28 mouse cellular contexts compared by ENCODE assay signal in genomic region chr7:130787537-130787936, GRCm38 (mm10). TPM values are rescaled to one million over a fixed set of nuclear protein-coding genes. Genes with fewer than 3 reads are reported as not detected.
DNase-seq lines count a peak whose midpoint lies in the region; ATAC-seq and TF ChIP-seq lines count a peak whose summit lies in the region.
"Had no signal": no experiment of that assay in that cellular context is flagged by ENCODE, and none has a peak within 500 bp of the region (broad histone marks: within the 10 kb centered on the region; RNA-seq: fewer than 3 reads in every experiment).

No protein-coding gene starts in this region.

- no peak for TF ChIP-seq EP300 in liver, postnatal 0 days (IDR thresholded peaks at IDR 0.05; ENCODE audit: low read depth)

- no peaks in the 10 kb centered on the region for H3K36me3 ChIP-seq in liver, adult 2 months (ENCODE audit: control insufficient read depth, insufficient read depth, low read length)
- H3K36me3 ChIP-seq in liver, embryonic 11.5 days (ENCODE audit: control insufficient read depth, insufficient read depth, low read length): no peaks in the 10 kb centered on the region
- H3K36me3 ChIP-seq in liver, embryonic 13.5 days: no peaks in the 10 kb centered on the region
- H3K36me3 ChIP-seq in liver, embryonic 15.5 days (replicated peaks): no peaks in the 10 kb centered on the region
- no peaks in the 10 kb centered on the region for H3K36me3 ChIP-seq in liver, postnatal 0 days (replicated peaks; ENCODE audit: insufficient read depth, low read length)
- no peaks in the 10 kb centered on the region for H3K36me3 ChIP-seq in kidney, embryonic 14.5 days (ENCODE audit: control insufficient read depth, insufficient read depth, low read length)
- H3K36me3 ChIP-seq: embryonic facial prominence, embryonic 13.5 days; embryonic facial prominence, embryonic 15.5 days; forebrain, embryonic 10.5 days; forebrain, embryonic 12.5 days; G1E had no signal

- 33% methylated on average over 4 of the region's 4 CpGs for WGBS in liver, adult 2 months
- WGBS in liver, embryonic 11.5 days: 83% methylated on average over 4 of the region's 4 CpGs
- 60% methylated on average over 4 of the region's 4 CpGs for WGBS in liver, embryonic 13.5 days (ENCODE audit: insufficient replicate concordance)
- 57% methylated on average over 4 of the region's 4 CpGs for WGBS in liver, embryonic 15.5 days (ENCODE audit: insufficient replicate concordance)
- 59% methylated on average over 4 of the region's 4 CpGs for WGBS in liver, postnatal 0 days (ENCODE audit: insufficient replicate concordance)
- 95% methylated on average over 4 of the region's 4 CpGs for WGBS in kidney, embryonic 14.5 days

- peaks cover 6% of the 10 kb centered on the region; the same call in 1 of the 2 replicates for H3K27me3 ChIP-seq in liver, adult 2 months (ENCODE audit: control insufficient read depth, insufficient read depth, low read length)
- H3K27me3 ChIP-seq in liver, embryonic 11.5 days (replicated peaks; ENCODE audit: control insufficient read depth, insufficient read depth, low read length): no peaks in the 10 kb centered on the region; the same call in 1 of the 2 replicates
- peaks cover 11% of the 10 kb centered on the region for H3K27me3 ChIP-seq in liver, embryonic 13.5 days
- 0 out of 2 replicates have a peak, but pooled peaks cover 6% of the 10 kb centered on the region for H3K27me3 ChIP-seq in liver, embryonic 15.5 days
- H3K27me3 ChIP-seq in liver, postnatal 0 days (ENCODE audit: insufficient read depth, low read length): no peaks in the 10 kb centered on the region
- H3K27me3 ChIP-seq in kidney, embryonic 14.5 days (ENCODE audit: control insufficient read depth, insufficient read depth, low read length): no peaks in the 10 kb centered on the region
- H3K27me3 ChIP-seq: embryonic facial prominence, embryonic 13.5 days; embryonic facial prominence, embryonic 15.5 days; forebrain, embryonic 12.5 days had no signal

- H3K9me3 ChIP-seq in liver, embryonic 11.5 days (ENCODE audit: control insufficient read depth, low read length): no peaks in the 10 kb centered on the region
- H3K9me3 ChIP-seq in liver, embryonic 13.5 days (replicated peaks): no peaks in the 10 kb centered on the region
- H3K9me3 ChIP-seq in liver, embryonic 15.5 days (replicated peaks): no peaks in the 10 kb centered on the region
- no peaks in the 10 kb centered on the region for H3K9me3 ChIP-seq in liver, postnatal 0 days (ENCODE audit: low read length)
- H3K9me3 ChIP-seq in kidney, embryonic 14.5 days (ENCODE audit: control insufficient read depth, low read length): no peaks in the 10 kb centered on the region
- H3K9me3 ChIP-seq: embryonic facial prominence, embryonic 13.5 days; embryonic facial prominence, embryonic 15.5 days; forebrain, embryonic 10.5 days; forebrain, embryonic 12.5 days had no signal

- no peak for TF ChIP-seq POLR2A in liver, adult 2 months (IDR thresholded peaks at IDR 0.05; ENCODE audit: extremely low read depth, insufficient read depth, low read length)

- ATAC-seq in liver, embryonic 11.5 days (replicated peaks; ENCODE audit: low FRiP score): no peak
- peak; percentile 47; the same call in 1 of the 2 replicates for ATAC-seq in liver, embryonic 13.5 days (ENCODE audit: low read depth)
- ATAC-seq in liver, embryonic 15.5 days (ENCODE audit: insufficient read depth): peak; percentile 41; the same call in 1 of the 2 replicates
- ATAC-seq in liver, postnatal 0 days: peak; percentile 87
- ATAC-seq in kidney, embryonic 14.5 days (ENCODE audit: low FRiP score, low TSS enrichment): no peak
- ATAC-seq: CD4-positive, CD25-positive, alpha-beta regulatory T cell, adult 4 months; forebrain, embryonic 14.5 days; forebrain, embryonic 16.5 days had no signal

- H3K27ac ChIP-seq in liver, adult 2 months (replicated peaks; ENCODE audit: insufficient read depth, low read depth, low read length): no peak overlapping the region
- no peak overlapping the region for H3K27ac ChIP-seq in liver, embryonic 11.5 days (ENCODE audit: low read depth, low read length)
- no peak overlapping the region for H3K27ac ChIP-seq in liver, embryonic 13.5 days
- no peak overlapping the region for H3K27ac ChIP-seq in liver, embryonic 15.5 days (replicated peaks)
- H3K27ac ChIP-seq in liver, postnatal 0 days (ENCODE audit: low read depth): peak overlapping the region; percentile 64
- H3K27ac ChIP-seq in kidney, embryonic 14.5 days (ENCODE audit: low read depth, low read length): no peak overlapping the region
- H3K27ac ChIP-seq: embryonic facial prominence, embryonic 13.5 days; embryonic facial prominence, embryonic 15.5 days; forebrain, embryonic 10.5 days; forebrain, embryonic 12.5 days had no signal

- no peak overlapping the region for H3K4me2 ChIP-seq in liver, embryonic 11.5 days
- no peak overlapping the region for H3K4me2 ChIP-seq in liver, embryonic 13.5 days
- H3K4me2 ChIP-seq in liver, embryonic 15.5 days: no peak overlapping the region
- H3K4me2 ChIP-seq in liver, postnatal 0 days (ENCODE audit: low read depth, low read length): no peak overlapping the region
- no peak overlapping the region for H3K4me2 ChIP-seq in kidney, embryonic 14.5 days (replicated peaks; ENCODE audit: low read depth, low read length)
- H3K4me2 ChIP-seq: embryonic facial prominence, embryonic 13.5 days; embryonic facial prominence, embryonic 15.5 days; forebrain, embryonic 12.5 days had no signal

- H3K9ac ChIP-seq in liver, adult 2 months (ENCODE audit: low read depth, low read length): no peak overlapping the region
- no peak overlapping the region for H3K9ac ChIP-seq in liver, embryonic 11.5 days (ENCODE audit: low read depth, low read length)
- no peak overlapping the region for H3K9ac ChIP-seq in liver, embryonic 13.5 days
- H3K9ac ChIP-seq in liver, embryonic 15.5 days: no peak overlapping the region
- H3K9ac ChIP-seq in liver, postnatal 0 days (replicated peaks): no peak overlapping the region
- H3K9ac ChIP-seq in kidney, embryonic 14.5 days (ENCODE audit: low read depth, low read length): no peak overlapping the region
- H3K9ac ChIP-seq: embryonic facial prominence, embryonic 13.5 days; embryonic facial prominence, embryonic 15.5 days; forebrain, embryonic 12.5 days had no signal

- DNase-seq in liver, adult 2 months (ENCODE audit: extremely low read depth, low read depth, low spot score): peak; percentile 75
- no peak for DNase-seq in liver, embryonic 11.5 days (ENCODE audit: low spot score)
- DNase-seq in liver, embryonic 13.5 days: no peak
- DNase-seq in liver, postnatal 0 days: no peak
- no peak for DNase-seq in c-Kit-positive CD71-positive TER-119-positive erythroid progenitor cells, embryonic 14.5 days (ENCODE audit: low spot score)
- DNase-seq: adrenal gland, adult 2 months; adrenal gland, postnatal 10 days; adrenal gland, postnatal 25 days; B cell, adult 2 months; cerebellum, adult 11-12 months; cerebellum, adult 2 months; cerebellum, adult 9-11 months; cerebellum, postnatal 36 days; embryo, embryonic 11 days had no signal

- H3K79me2 ChIP-seq in liver, adult 2 months (ENCODE audit: control insufficient read depth, insufficient read depth, low read length): no peaks in the 10 kb centered on the region

- TF ChIP-seq CTCF in liver, adult 2 months (IDR thresholded peaks at IDR 0.05; ENCODE audit: low read depth, low read length): no peak
- TF ChIP-seq CTCF in liver, postnatal 0 days (IDR thresholded peaks at IDR 0.05; ENCODE audit: low read depth): no peak

- H3K4me3 ChIP-seq in liver, adult 2 months (ENCODE audit: insufficient read depth, low read depth, low read length): no peak overlapping the region
- H3K4me3 ChIP-seq in liver, embryonic 11.5 days (ENCODE audit: low read depth, low read length): no peak overlapping the region
- no peak overlapping the region for H3K4me3 ChIP-seq in liver, embryonic 13.5 days (replicated peaks)
- no peak overlapping the region for H3K4me3 ChIP-seq in liver, embryonic 15.5 days (replicated peaks)
- no peak overlapping the region for H3K4me3 ChIP-seq in liver, postnatal 0 days (ENCODE audit: low read depth, low read length)
- H3K4me3 ChIP-seq in kidney, embryonic 14.5 days (ENCODE audit: low read length): no peak overlapping the region
- H3K4me3 ChIP-seq: embryonic facial prominence, embryonic 13.5 days; embryonic facial prominence, embryonic 15.5 days; erythroblast, embryonic 14.5 days; forebrain, embryonic 10.5 days; forebrain, embryonic 12.5 days had no signal

- H3K4me1 ChIP-seq in liver, adult 2 months (ENCODE audit: control insufficient read depth, insufficient read depth, low read length): no peaks in the 10 kb centered on the region; the same call in 1 of the 2 replicates
- H3K4me1 ChIP-seq in liver, embryonic 11.5 days (replicated peaks; ENCODE audit: control insufficient read depth, insufficient read depth, low read length): no peaks in the 10 kb centered on the region
- H3K4me1 ChIP-seq in liver, embryonic 13.5 days (replicated peaks): peaks cover 16% of the 10 kb centered on the region
- peaks cover 22% of the 10 kb centered on the region for H3K4me1 ChIP-seq in liver, embryonic 15.5 days (replicated peaks)
- peaks cover 23% of the 10 kb centered on the region; the same call in 1 of the 2 replicates for H3K4me1 ChIP-seq in liver, postnatal 0 days (ENCODE audit: insufficient read depth)
- H3K4me1 ChIP-seq in kidney, embryonic 14.5 days (ENCODE audit: control insufficient read depth, insufficient read depth, low read length): peaks cover 6% of the 10 kb centered on the region
- H3K4me1 ChIP-seq: forebrain, embryonic 10.5 days had no signal

RNA-seq across cellular contexts. Expression of gene Btbd16, which starts 13.7 kb away (rescaled TPM):
- total RNA-seq in liver, adult 2 months (2014; rRNA removed): not detected in 2 replicates
- polyA plus RNA-seq in liver, adult 2 months (2012; rRNA removed): 0.06 TPM in 1 of 2 replicates, not detected in the other
- polyA plus RNA-seq in liver, embryonic 11.5 days (2014; fragmentation: Nextera tagmentation; extraction: Ambion mirVana): not detected in 2 replicates
- 0.03 TPM in 1 of 2 replicates, not detected in the other for polyA plus RNA-seq in liver, embryonic 13.5 days (2015; fragmentation: Nextera tagmentation; extraction: Ambion mirVana)
- not detected in 2 replicates for polyA plus RNA-seq in liver, embryonic 15.5 days (2015; fragmentation: Nextera tagmentation; extraction: Ambion mirVana)
- polyA plus RNA-seq in liver, postnatal 0 days (2015; fragmentation: Nextera tagmentation; extraction: Ambion mirVana): 0.38 and 0.52 TPM in 2 replicates
- not detected in 2 replicates for polyA plus RNA-seq in kidney, embryonic 14.5 days (2014; fragmentation: Nextera tagmentation; extraction: Ambion mirVana)
- total RNA-seq: adrenal gland, adult 2 months; adrenal gland, postnatal 25 days; CH12.LX had no signal
- polyA plus RNA-seq: adrenal gland, adult 2 months; brain, embryonic 14.5 days; embryonic facial prominence, embryonic 11.5 days; embryonic facial prominence, embryonic 13.5 days; embryonic facial prominence, embryonic 15.5 days; erythroblast, embryonic 14.5 days; forebrain, embryonic 10.5 days; forebrain, embryonic 12.5 days; forebrain, embryonic 14.5 days; forebrain, embryonic 16.5 days; G1E had no signal

Comparison
In these comparisons a context has a peak if more than half of its experiments do, and no peak if none do; other contexts are left out.
1. ATAC-seq: peak in liver, embryonic 13.5 days (single experiment), liver, embryonic 15.5 days (single experiment) and liver, postnatal 0 days (single experiment); none in liver, embryonic 11.5 days (single experiment) and kidney, embryonic 14.5 days (single experiment).